Mouse (Mus musculus): ENCODE measurements at regions not wholly inside any gene's neighbourhood (a gene's known extent, or its start where the extent isn't known, plus 50 kb on each side); places are given as distances from the start of the nearest gene placed in this dataset.
A peak's percentile ranks its signal among the peaks of the same experiment; 100 is the strongest.

GRCm38 (mm10) chr9:31971801-31972628 is 58.8 kb upstream of the Barx2 start:
- DNase-seq (ENCODE audit: low read depth, low spot score), result peak; percentile 71

GRCm38 (mm10) chr9:31972629-31972993 is 59.3 kb upstream of the Barx2 start:
- DNase-seq (ENCODE audit: low read depth, low spot score), result no peak

DNA sequence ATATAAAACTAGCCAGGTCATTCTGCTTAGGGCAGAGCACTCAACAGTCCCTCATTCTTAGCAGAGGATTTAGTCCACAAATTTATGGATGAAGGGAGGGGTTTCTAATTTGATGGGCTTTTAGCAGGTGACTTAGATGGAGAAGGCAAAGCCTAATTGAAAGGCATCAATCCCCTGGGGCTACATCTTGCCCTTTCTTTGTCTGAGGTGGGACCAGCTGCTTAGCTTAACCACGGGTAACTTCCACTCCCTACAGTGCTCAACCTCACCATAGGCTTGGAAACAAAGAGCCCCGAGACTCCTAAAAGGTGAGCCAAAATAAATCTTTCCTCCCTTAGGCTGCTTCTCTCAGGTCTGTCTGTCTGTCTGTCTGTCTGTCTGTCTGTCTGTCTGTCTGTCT is 62.9 kb upstream of the Barx2 start:
- DNase-seq (ENCODE audit: low read depth, low spot score), result peak; percentile 90

DNA sequence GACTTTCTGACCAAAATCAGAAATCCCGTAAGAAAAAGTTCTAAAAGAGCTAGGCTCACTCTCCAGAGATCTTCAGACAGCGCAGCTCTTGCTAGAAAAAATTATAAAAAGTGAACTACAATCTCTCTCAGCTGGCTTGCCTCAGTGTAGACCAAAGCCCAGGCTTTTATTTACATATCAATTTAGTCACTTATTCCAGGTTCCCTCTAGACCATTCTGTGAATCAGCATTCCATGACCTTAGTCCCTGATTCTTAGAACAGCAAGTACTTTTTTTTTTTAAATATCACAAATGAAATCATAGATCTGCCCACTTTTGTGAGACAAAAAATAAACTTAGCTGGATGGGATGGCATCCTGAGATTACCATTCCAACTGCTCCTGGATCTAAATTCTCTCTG is 64.8 kb upstream of the Barx2 start:
- no peak for DNase-seq (ENCODE audit: low read depth, low spot score)

DNA sequence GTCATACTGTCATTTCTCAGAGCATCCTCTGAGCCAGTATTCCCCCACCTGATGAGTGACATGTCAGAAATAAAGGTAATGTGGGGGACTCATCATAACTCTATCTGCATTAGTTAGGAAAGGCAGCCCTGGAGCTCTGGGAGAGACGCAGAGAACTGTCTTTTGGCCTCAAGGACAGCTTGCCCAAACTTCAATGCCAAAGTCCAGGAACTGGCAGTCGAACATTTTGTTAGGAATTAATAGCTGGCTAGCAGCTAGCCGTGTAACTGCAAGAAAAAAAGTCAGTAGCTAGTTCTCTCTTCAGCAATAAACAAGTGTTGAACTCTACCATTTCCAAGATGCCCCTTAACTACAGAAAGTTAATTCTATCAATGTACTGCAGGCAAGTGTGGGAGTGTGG is 65.9 kb upstream of the Barx2 start:
- no peak for DNase-seq (ENCODE audit: low read depth, low spot score)

DNA sequence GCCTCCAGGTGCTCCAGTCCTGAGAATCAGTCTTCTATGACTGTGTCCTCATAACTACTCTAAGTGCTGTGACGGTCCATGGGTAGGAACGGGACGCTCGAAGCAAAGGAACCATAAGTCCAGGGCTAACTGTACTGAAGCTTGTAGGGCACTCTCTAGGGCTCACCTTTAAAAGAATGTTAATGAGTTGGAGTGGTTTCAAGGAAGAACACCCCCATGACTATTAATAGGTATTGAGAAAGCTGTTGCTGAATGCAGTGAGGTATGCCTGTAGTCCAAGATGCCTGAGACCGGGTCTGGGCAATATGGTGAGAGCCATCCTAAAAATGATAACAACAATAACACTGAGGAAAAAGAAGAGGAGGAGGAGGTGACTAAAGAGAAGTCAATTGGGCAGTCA is 67.2 kb upstream of the Barx2 start:
- no peak for DNase-seq (ENCODE audit: low read depth, low spot score)

DNA sequence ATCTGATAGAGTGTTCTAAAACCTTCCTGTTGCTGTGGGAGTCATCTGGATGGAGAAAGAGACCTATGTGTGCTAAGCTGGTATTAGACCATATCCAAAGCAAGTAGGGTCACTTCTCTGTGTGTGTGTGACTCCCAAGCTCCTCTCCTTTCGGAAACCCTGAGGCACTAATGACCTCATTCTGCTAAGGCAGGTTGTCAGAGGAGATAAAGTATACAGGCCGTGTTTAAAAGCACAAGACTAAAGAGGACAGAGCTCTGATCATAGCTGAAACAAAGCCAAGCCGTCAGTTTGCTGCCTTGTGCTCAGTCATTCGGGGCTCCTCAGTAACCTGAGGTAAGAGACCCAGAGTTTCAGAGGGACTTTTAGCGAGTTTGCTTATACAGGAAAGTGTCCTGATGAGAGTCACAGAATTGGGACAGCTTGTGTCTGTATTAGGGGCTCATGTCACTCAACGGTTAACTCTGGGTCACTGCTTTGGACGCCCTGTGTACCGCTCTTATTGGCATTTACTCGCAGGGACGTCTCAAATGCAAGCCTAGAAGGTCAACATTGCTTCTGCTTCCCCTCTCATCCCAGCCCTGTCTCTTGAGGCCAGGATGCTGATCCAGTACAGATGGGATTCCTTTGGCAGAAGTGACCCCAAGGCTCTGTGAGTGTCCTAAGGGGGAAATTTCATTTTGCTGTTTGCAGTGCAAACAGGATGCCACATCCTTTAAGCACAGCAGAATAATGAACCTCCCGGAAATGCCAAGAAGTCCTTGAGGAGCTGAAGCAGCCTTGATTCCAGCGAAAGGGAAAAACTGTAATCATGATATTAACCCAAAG is 70.7 kb upstream of the Barx2 start:
- DNase-seq (ENCODE audit: low read depth, low spot score), result no peak

- DNase-seq (ENCODE audit: low read depth, low spot score), result no peak
Observed at GRCm38 (mm10) chr9:31988826-31989225, 75.6 kb upstream of the Barx2 start.

DNA sequence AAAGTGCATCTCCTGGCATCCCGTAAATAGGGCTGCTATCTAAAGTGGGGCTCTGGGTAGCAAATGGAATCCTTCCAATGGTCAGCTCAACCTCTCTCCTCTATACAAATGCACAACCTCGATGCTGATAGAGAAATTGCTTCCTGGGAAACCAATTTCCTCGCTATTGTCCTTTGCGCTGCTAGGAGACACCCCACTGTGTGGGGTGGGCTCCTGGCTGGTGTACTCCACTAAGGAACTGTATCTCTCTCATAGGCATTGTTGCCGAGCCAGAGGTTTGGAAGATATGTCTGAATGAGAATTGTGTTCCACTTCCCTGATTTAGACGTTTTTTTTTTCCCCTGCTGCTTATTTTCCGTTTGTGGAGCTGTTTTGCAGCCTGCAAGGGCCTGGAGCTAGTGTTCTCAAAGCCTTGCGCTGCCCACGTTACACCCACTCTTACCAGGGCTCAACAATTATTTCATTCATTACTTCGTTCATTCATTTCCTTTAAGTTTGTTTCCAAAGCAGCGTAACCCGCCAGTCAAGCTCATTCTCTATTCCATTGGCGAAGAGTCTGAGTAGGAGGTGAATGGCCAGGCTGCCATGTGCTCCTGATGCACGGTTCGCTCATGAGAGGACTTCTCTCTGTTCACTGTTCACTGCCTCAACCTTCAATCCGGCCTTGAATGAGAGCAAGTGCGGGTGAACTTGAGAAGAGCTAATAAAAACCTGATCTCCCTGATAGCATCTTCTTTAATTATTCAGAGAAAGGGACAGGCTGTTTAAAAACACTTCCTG is 76.5 kb upstream of the Barx2 start:
- DNase-seq (ENCODE audit: low read depth, low spot score), result peak; percentile 74

GRCm38 (mm10) chr9:31990456-31990855 is 77.2 kb upstream of the Barx2 start:
- DNase-seq (ENCODE audit: low read depth, low spot score), result no peak

DNA sequence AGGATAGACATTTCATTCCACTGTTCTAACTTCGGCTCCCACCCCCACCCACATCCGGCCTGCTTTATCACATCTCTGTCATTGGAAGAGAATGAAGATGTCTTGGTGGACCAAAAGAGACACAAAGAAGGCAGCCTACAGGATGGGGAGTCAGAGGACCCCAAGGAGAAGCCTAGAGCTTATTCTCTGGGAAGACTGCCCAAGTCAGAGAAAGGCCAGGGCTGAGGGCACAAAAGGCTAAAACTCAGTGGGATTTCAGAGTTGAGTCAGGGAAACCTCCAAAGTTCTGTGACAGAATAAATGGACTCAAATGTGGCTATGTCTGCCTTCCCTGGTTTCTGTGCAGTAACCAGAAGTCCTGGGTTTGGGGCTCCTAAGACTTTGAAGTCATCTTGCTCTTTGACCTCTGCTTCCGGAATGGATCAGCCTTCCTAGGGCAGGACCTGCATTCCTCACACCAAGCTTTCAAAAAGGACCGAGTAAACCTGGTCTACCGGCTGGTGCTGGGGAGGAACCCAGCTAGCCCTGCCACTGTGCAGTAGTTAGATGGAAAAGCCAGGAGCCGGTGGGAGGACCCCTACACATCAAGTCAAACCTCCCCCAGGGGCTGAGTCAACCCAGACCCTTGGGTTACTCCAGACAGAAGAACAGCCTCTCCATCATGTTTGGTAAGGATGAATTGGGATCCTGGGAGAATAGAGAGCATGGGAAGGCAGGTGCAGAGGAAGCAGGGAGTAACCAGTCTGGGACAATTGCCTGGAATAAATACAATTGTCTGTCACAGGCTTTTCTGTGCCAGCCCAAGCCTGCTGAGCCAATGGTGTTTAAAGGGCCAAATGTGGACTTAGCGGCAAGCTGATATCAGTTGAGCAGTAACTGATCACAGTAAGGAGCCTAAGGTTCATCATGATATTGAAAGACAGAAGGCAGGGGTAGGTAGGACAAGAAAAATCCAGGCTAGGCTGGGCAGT is 80.7 kb upstream of the Barx2 start:
- DNase-seq (ENCODE audit: low read depth, low spot score), result peak; percentile 50

- DNase-seq (ENCODE audit: low read depth, low spot score), result no peak
Observed at GRCm38 (mm10) chr9:31995101-31995500, 81.8 kb upstream of the Barx2 start.

DNA sequence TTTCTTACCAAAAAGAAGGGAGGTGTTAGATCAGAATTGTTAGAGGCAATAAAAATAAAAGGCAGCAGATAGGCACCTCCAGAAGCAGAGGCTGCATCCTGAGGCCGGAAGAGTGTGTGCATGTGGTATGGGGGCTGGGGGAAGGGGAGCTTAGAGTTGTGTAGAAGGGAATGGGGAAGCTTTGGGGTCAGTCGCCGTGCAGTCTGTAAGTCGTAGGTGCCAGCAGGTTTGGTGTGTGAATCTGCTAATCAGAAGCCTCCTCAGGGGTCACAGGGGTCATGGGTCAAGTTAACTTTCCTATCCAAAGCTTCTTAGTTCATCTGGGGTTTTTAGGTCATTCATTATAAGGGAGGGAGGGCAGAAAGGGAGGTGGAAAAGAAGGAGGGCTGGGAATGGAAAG is 82.4 kb upstream of the Barx2 start:
- DNase-seq (ENCODE audit: low read depth, low spot score), result no peak

- peak; percentile 22 for DNase-seq (ENCODE audit: low read depth, low spot score)
Observed at GRCm38 (mm10) chr9:31996466-31997177, 83.4 kb upstream of the Barx2 start.

- no peak for DNase-seq (ENCODE audit: low read depth, low spot score)
Observed at GRCm38 (mm10) chr9:31997178-31998097, 84.2 kb upstream of the Barx2 start.

DNA sequence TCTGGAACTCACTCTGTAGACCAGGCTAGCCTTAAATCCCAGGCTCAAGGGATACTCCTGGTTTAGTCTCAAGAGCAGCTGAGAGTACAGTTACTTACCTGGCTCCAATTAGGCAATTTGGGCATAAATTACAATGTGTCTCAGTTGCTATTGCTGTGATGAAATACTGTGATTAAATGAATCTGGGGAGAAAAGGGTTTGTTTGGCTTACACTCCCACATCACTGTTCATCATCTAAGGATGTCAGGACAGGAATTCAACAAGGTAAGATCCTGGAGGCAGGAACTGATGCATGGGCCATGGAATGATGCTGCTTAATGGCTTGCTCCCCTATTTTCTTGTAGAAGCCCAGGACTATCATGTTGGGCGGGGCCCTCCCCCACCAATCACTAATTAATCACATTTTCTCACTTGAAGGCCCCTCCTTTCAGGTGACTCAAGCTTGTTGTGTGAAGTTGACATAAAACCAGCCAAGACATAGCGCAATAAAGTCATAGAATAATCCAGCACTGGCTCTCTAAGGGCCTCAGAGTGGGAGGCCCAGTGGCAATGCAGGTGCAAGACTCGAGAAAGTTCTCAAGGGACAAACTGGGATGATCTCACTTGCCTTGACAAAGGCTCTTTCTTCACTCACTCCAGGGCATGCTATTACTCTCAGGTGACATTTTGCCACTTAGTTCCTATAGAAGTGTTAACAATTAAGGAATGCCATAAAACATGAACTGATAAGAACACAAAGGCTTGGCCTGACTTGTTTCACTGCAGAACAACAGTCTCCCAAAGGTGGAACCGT is 85.4 kb upstream of the Barx2 start:
- DNase-seq (ENCODE audit: low read depth, low spot score), result no peak

DNA sequence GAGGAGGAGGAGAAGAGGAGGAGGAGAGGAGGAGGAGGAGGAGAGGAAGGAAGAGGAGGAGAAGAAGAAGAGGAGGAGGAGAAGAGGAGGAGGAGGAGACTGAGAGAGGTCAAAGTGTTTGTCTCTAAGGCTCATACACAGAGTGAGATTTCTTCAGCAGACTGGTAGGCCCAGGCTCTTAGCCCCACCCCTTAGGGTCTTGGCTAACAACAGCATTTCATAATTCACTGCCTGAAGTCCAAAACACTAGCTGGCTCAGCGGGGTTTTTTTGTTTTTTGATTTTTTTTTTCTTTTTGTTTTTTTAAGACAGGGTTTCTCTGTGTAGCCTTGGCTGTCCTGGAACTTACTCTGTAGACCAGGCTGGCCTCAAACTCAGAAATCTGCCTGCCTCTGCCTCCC is 86.5 kb upstream of the Barx2 start:
- DNase-seq (ENCODE audit: low read depth, low spot score), result no peak

DNA sequence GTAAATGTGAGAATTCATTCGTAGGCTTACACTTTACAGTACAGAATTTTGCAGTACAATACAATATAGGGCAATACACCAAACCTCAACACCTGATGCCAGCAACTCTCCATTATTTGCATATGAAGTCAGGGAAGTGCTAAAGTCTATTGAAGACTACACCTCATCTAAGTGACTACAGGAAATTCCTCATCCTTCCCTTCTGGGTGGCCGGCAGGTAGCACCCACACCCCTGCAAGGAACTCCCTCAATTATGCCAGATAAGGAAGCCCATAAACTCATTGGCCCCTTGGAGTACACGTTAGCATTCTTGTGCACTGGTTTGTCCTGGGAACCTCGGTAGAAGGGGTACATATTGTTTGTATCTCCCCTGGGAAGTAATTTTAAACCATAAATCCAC is 89.7 kb upstream of the Barx2 start:
- peak; percentile 21 for DNase-seq (ENCODE audit: low read depth, low spot score)

Data from ZHBTc4 (cell line).